Mouse (Mus musculus) neutrophil, adult 5-6 weeks (primary cell): ENCODE measurements around the gene Fam234a. TPM values are rescaled to one million over a fixed set of nuclear protein-coding genes. Genes with fewer than 3 reads are reported as not detected.
"Not testable (repeated sequence)": the region's sequence is repeated elsewhere in the genome, so short reads cannot be mapped to it uniquely, and the experiment has no call there.

Experiments used
- ATAC-seq: fragments of 151-379, 151-347 bp; 2 replicates; pipeline ENCODE4 v1.8.0; 2017; ENCODE audit warnings: mild to moderate bottlenecking, moderate TSS enrichment; ENCODE audit not compliant: insufficient number of reproducible peaks, poor library complexity, low FRiP score, severe bottlenecking; ENCODE audit errors: extremely low read depth
- total RNA-seq: library from RNA; stranded (forward); fragments of 200-1000 nt; gene quantifications from 2 replicates; pipeline ENCODE4 v1.2.3, GENCODE M21; 2017

Fam234a gene
- total RNA-seq, 1 experiment from 2014 or later: 17.6 TPM

GRCm38 (mm10) chr17:26191486-26191885 lies 52.6 kb downstream of the Fam234a start:
- not testable (repeated sequence) for ATAC-seq

DNA sequence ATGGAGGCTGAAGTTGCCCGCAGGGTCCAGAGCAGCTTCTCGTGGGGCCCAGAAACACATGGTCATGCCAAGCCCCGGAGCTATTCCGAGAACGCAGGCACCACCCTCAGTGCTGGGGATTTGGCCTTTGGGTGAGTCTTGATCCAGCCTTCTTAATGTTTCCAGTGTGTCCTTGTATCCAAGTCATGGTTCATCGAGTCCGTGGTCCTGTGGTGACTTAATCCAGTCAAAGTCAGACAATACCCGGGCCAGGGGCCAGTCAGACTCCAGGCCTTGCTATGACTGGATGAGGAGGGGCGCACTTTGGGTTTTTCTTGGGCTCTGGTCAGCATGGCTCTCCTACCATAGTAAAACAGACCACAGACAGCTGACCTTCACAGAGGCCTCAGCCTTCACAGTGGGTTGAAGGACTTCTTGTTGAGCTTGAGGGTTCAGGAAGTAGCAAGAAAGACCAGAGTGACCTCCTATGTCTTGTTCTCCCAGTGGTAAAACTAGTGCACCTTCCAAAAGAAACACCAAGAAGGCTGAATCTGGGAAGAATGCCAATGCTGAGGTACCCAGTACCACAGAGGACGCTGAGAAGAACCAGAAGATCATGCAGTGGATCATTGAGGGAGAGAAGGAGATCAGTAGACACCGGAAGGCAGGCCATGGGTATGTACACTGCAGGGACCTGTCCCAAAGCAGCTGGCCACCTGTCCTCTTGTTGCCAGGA lies 55.8 kb downstream of the Fam234a start:
- ATAC-seq: no peak

GRCm38 (mm10) chr17:26187592-26187991 lies 56.5 kb downstream of the Fam234a start:
- no peak for ATAC-seq

GRCm38 (mm10) chr17:26181179-26181578 lies 62.9 kb downstream of the Fam234a start:
- no peak for ATAC-seq

DNA sequence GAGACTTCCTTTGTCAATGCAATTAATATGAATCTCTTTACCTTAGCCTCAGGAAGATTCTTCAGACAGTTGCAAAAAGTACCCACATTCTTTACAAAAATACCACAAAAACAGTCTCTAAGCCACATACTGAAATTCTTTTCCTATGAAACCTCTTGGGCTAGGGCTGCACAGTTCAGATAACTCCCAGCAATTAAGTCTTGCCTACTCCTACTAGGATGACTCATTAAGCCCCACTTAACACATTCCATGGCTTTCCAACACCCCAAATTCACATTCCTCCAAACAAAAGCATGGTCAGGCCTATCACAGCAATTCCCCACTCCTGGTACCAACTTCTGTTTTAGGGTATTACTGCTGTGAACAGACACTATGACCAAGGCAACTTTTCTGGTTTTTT lies 65.4 kb downstream of the Fam234a start:
- ATAC-seq: no peak

DNA sequence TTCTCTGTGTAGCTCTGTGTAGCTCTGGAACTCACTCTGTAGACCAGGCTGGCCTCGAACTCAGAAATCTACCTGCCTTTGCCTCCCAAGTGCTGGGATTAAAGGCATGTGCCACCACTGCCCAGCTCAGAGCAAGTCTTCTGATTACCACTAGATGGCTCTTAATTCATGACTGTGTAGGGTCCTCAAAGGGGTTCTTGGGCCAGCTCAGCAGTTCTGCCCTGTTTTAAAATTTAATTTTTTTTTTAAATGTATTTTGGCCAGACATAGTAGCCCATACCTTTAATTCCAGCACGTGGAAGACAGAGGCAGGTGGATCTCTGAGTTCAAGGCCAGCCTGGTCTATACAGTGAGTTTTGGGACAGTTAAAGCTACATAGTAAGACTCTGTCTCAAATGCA lies 68.8 kb downstream of the Fam234a start:
- ATAC-seq: not testable (repeated sequence)

DNA sequence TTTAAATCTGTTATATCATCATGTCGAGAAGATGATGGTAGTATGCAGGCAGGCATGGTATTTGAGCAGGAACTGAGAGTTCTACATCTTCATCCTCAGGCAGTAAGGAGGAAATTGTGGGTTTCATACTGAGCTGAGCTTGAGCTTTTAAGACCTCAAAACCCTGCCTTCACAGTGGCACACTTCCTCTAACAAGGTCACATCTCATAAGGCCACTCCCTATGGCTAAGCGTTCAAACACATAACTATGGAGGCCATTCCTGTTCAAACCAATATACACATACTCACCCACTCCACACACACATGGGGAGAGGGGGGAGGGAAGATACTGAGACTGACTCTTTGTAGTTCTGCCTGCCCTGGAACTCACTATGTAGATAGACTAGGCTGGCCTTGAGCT lies 76.0 kb downstream of the Fam234a start:
- ATAC-seq: peak; percentile 94

- no peak for ATAC-seq
Measured at GRCm38 (mm10) chr17:26162736-26163135, 81.3 kb downstream of the Fam234a start.

Other genes starting within 250 kb of the Fam234a start
- gene Rab11fip3, start 174.7 kb downstream of the Fam234a start, total RNA-seq: 2.8 and 3.7 TPM in 2 replicates
- gene Decr2, start 153.9 kb downstream of the Fam234a start, total RNA-seq: 5.0 and 5.5 TPM in 2 replicates
- gene Nme4, start 148.6 kb downstream of the Fam234a start, total RNA-seq: 2.7 TPM in 1 of 2 replicates, not detected in the other
- gene Tmem8, start 130.9 kb downstream of the Fam234a start, total RNA-seq: 15.5 and 17.3 TPM in 2 replicates
- 10.7 and 19.7 TPM in 2 replicates for gene Mrpl28, start 120.7 kb downstream of the Fam234a start, total RNA-seq
- gene Axin1, start 105.6 kb downstream of the Fam234a start, total RNA-seq: 152 and 244 TPM in 2 replicates
- gene Pdia2, start 45.2 kb downstream of the Fam234a start, total RNA-seq: not detected in 2 replicates
- gene Rgs11, start 41.3 kb downstream of the Fam234a start, total RNA-seq: 1.5 and 3.6 TPM in 2 replicates
- gene Arhgdig, start 36.5 kb downstream of the Fam234a start, total RNA-seq: not detected in 2 replicates
- gene Luc7l, start 8.7 kb upstream of the Fam234a start, total RNA-seq: 99.0 and 102 TPM in 2 replicates
- gene Neurl1b, start 170.6 kb upstream of the Fam234a start, total RNA-seq: 0.12 and 0.49 TPM in 2 replicates